Mouse (Mus musculus) forebrain, embryonic 15.5 days (tissue): Measurements from ENCODE around the gene Tex44. TPM values are rescaled to one million over a fixed set of nuclear protein-coding genes. Genes with fewer than 3 reads are reported as not detected.
A peak's percentile ranks its signal among the peaks of the same experiment; 100 is the strongest.

ENCODE experiments used
- ATAC-seq: fragments of 200-750 bp; cut with Nextera tagmentation; replicated peaks from 2 replicates; pipeline ENCODE4 v1.8.0; 2017; ENCODE audit warnings: mild to moderate bottlenecking, moderate TSS enrichment, moderate library complexity
- H3K27ac ChIP-seq: fragments of 300-500 bp; sonication (generic); replicated peaks from 2 replicates; pipeline ENCODE4 v1.5.1; 2015; ENCODE audit warnings: mild to moderate bottlenecking, inconsistent platforms
- H3K27me3 ChIP-seq: fragments of 300-500 bp; sonication (generic); 2 replicates; pipeline ENCODE4 v1.6.1; 2015; ENCODE audit warnings: inconsistent platforms
- H3K36me3 ChIP-seq: fragments of 300-500 bp; sonication (generic); 2 replicates; pipeline ENCODE4 v1.6.1; 2015; ENCODE audit warnings: mild to moderate bottlenecking, inconsistent platforms
- H3K4me1 ChIP-seq: fragments of 300-500 bp; sonication (generic); 2 replicates; pipeline ENCODE4 v1.6.1; 2015; ENCODE audit warnings: inconsistent platforms
- H3K4me2 ChIP-seq: fragments of 300-500 bp; sonication (generic); replicated peaks from 2 replicates; pipeline ENCODE4 v1.6.1; 2015; ENCODE audit warnings: mild to moderate bottlenecking, inconsistent platforms
- H3K4me3 ChIP-seq: fragments of 300-500 bp; sonication (generic); 2 replicates; pipeline ENCODE4 v1.5.1; 2015; ENCODE audit warnings: mild to moderate bottlenecking, inconsistent platforms
- H3K9ac ChIP-seq: fragments of 300-500 bp; sonication (generic); replicated peaks from 2 replicates; pipeline ENCODE4 v1.6.1; 2015; ENCODE audit warnings: mild to moderate bottlenecking, inconsistent platforms
- H3K9me3 ChIP-seq: fragments of 300-500 bp; sonication (generic); 2 replicates; pipeline ENCODE4 v1.6.1; 2016; ENCODE audit warnings: inconsistent platforms
- WGBS: fragments of 180-500 bp; shearing (Covaris S2); methylation state at CpG from one replicate; pipeline ENCODE4 v1.1.7; 2015; ENCODE audit warnings: mixed read lengths; 5-methylcytosine and 5-hydroxymethylcytosine counted together
- polyA plus RNA-seq: library from polyadenylated mRNA; unstranded; fragments of >200 nt; fragmentation: Nextera tagmentation; extraction: Ambion mirVana; gene quantifications from 2 replicates; pipeline ENCODE4 v1.2.1, GENCODE M21; 2015

Tex44 gene
- polyA plus RNA-seq, 1 experiment from 2014 or later = not detected

- H3K36me3 ChIP-seq = no peaks in the 10 kb centered on the region
- H3K4me1 ChIP-seq = no peaks in the 10 kb centered on the region
- 85% methylated on average over 8 of the region's 8 CpGs for WGBS
- no peak overlapping the region for H3K4me2 ChIP-seq
- H3K27me3 ChIP-seq = no peaks in the 10 kb centered on the region
- no peaks in the 10 kb centered on the region for H3K9me3 ChIP-seq
- no peak overlapping the region for H3K4me3 ChIP-seq
- no peak overlapping the region for H3K27ac ChIP-seq
- no peak overlapping the region for H3K9ac ChIP-seq
- no peak for ATAC-seq
Observed at GRCm38 (mm10) chr1:86400096-86400754, 25.9 kb upstream of the Tex44 start.

DNA sequence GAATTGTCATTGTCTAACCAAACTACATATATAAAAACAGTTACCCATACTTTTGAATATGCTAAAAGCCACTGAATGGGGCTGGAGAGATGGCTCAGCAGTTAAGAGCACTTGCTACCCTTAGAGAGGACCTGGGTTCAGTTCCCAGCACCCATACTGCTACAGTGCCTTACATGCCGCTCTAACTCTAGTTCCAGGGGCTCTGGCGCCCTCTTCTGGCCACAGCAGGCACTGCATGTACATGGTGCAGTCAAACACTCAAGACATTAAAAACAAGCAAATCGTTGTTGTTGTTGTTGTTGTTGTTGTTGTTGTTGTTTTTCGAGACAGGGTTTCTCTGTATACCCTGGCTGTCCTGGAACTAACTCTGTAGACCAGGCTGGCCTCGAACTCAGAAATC, 21.3 kb upstream of the Tex44 start:
- Histone ChIP-seq H3K9me3 (no peaks in the 10 kb centered on the region), H3K4me2 (no peak overlapping the region), H3K27me3 (no peaks in the 10 kb centered on the region), H3K36me3 (no peaks in the 10 kb centered on the region), H3K27ac (no peak overlapping the region), H3K4me3 (no peak overlapping the region), H3K4me1 (no peaks in the 10 kb centered on the region), H3K9ac (no peak overlapping the region)
- WGBS = 62% methylated on average over 5 of the region's 5 CpGs
- no peak for ATAC-seq

- Histone ChIP-seq H3K36me3 (no peaks in the 10 kb centered on the region), H3K27me3 (no peaks in the 10 kb centered on the region), H3K9ac (no peak overlapping the region), H3K27ac (no peak overlapping the region), H3K4me1 (no peaks in the 10 kb centered on the region), H3K4me3 (no peak overlapping the region), H3K4me2 (no peak overlapping the region), H3K9me3 (no peaks in the 10 kb centered on the region)
- 83% methylated on average over 4 of the region's 4 CpGs for WGBS
- no peak for ATAC-seq
Observed at GRCm38 (mm10) chr1:86406313-86406712, 19.8 kb upstream of the Tex44 start.

GRCm38 (mm10) chr1:86406914-86407313, 19.2 kb upstream of the Tex44 start:
- H3K36me3 ChIP-seq = no peaks in the 10 kb centered on the region
- no peaks in the 10 kb centered on the region for H3K4me1 ChIP-seq
- no peak for ATAC-seq
- H3K4me2 ChIP-seq = no peak overlapping the region
- no peak overlapping the region for H3K27ac ChIP-seq
- WGBS = 72% methylated on average over 8 of the region's 8 CpGs
- H3K4me3 ChIP-seq = no peak overlapping the region
- H3K27me3 ChIP-seq = no peaks in the 10 kb centered on the region
- no peaks in the 10 kb centered on the region for H3K9me3 ChIP-seq
- H3K9ac ChIP-seq = no peak overlapping the region

DNA sequence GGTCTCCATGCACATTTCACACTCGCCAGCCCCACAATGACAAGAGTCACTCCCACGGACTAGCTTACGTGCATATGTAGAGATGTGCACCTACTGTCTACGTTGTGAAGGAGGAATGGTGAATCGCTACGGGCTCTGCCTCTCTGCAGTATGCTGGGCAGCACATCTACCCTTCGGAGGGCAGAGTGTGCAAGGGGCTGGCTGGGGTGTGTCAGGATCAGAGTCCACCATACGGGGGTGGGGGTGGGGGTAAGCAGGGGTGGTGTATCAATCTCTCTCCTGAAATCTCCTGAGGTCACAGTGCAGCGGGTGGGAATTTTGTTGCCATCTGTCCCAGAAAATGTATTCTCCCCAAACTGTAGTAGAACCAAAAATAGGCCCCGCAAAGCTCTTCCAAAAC, 17.6 kb upstream of the Tex44 start:
- Histone ChIP-seq H3K36me3 (no peaks in the 10 kb centered on the region), H3K27ac (no peak overlapping the region), H3K4me3 (no peak overlapping the region), H3K9me3 (no peaks in the 10 kb centered on the region), H3K4me2 (no peak overlapping the region), H3K4me1 (no peaks in the 10 kb centered on the region), H3K9ac (no peak overlapping the region), H3K27me3 (no peaks in the 10 kb centered on the region)
- WGBS = 87% methylated on average over 10 of the region's 10 CpGs
- no peak for ATAC-seq

- H3K36me3 ChIP-seq = no peaks in the 10 kb centered on the region
- no peak for ATAC-seq
- H3K9me3 ChIP-seq = no peaks in the 10 kb centered on the region
- H3K4me1 ChIP-seq = no peaks in the 10 kb centered on the region
- H3K4me2 ChIP-seq = no peak overlapping the region
- no peak overlapping the region for H3K9ac ChIP-seq
- no peak overlapping the region for H3K27ac ChIP-seq
- no peak overlapping the region for H3K4me3 ChIP-seq
- no peaks in the 10 kb centered on the region for H3K27me3 ChIP-seq
- WGBS = 91% methylated on average over 2 of the region's 2 CpGs
Observed at GRCm38 (mm10) chr1:86409476-86409875, 16.7 kb upstream of the Tex44 start.

- Histone ChIP-seq H3K27me3 (no peaks in the 10 kb centered on the region), H3K36me3 (no peaks in the 10 kb centered on the region), H3K4me3 (no peak overlapping the region), H3K4me1 (no peaks in the 10 kb centered on the region), H3K9ac (no peak overlapping the region), H3K27ac (no peak overlapping the region), H3K9me3 (no peaks in the 10 kb centered on the region), H3K4me2 (no peak overlapping the region)
- no peak for ATAC-seq
- 87% methylated on average over 5 of the region's 5 CpGs for WGBS
Observed at GRCm38 (mm10) chr1:86414715-86415114, 11.4 kb upstream of the Tex44 start.

- H3K9me3 ChIP-seq = no peaks in the 10 kb centered on the region
- 69% methylated on average over 2 of the region's 2 CpGs for WGBS
- H3K4me3 ChIP-seq = no peak overlapping the region
- no peak overlapping the region for H3K4me2 ChIP-seq
- no peak overlapping the region for H3K9ac ChIP-seq
- H3K27me3 ChIP-seq = no peaks in the 10 kb centered on the region
- no peak for ATAC-seq
- no peak overlapping the region for H3K27ac ChIP-seq
- no peaks in the 10 kb centered on the region for H3K36me3 ChIP-seq
- H3K4me1 ChIP-seq = no peaks in the 10 kb centered on the region
Observed at GRCm38 (mm10) chr1:86415144-86415543, 11.0 kb upstream of the Tex44 start.

- Histone ChIP-seq H3K27me3 (no peaks in the 10 kb centered on the region), H3K4me3 (no peak overlapping the region), H3K9me3 (no peaks in the 10 kb centered on the region), H3K36me3 (no peaks in the 10 kb centered on the region), H3K4me2 (no peak overlapping the region), H3K4me1 (no peaks in the 10 kb centered on the region), H3K9ac (no peak overlapping the region), H3K27ac (no peak overlapping the region)
- 0 out of 2 replicates have a peak, but pooled peaks have one; percentile 16 for ATAC-seq
- 73% methylated on average over 7 of the region's 7 CpGs for WGBS
Observed at GRCm38 (mm10) chr1:86415612-86416184, 10.4 kb upstream of the Tex44 start.

DNA sequence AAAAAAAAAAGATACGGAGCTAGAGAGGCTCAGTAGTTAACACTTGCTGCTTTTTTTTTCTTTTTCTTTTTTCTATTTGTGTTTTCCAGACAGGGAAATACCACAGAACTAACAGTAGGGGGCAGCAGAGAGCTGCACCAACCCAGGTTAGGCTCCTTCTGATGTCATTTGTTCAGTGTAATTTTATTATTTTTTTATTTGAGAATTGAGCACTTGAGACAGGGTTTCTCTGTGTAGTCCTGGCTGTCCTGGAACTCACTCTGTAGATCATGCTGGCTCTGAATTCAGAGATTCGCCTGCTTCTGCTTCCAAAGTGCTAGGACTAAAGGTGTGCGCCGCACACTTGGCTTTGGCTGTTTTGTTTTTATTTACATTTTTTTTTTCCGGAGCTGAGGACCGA, 9.8 kb upstream of the Tex44 start:
- no peak overlapping the region for H3K4me3 ChIP-seq
- WGBS = 61% methylated on average over 6 of the region's 6 CpGs
- H3K4me2 ChIP-seq = no peak overlapping the region
- no peaks in the 10 kb centered on the region for H3K27me3 ChIP-seq
- H3K4me1 ChIP-seq = peaks cover 5% of the 10 kb centered on the region
- ATAC-seq = 0 out of 2 replicates have a peak, but pooled peaks have one; percentile 4
- H3K9me3 ChIP-seq = no peaks in the 10 kb centered on the region
- H3K27ac ChIP-seq = no peak overlapping the region
- H3K36me3 ChIP-seq = no peaks in the 10 kb centered on the region
- H3K9ac ChIP-seq = no peak overlapping the region

GRCm38 (mm10) chr1:86421007-86421406, 5.1 kb upstream of the Tex44 start:
- H3K9ac ChIP-seq = no peak overlapping the region
- ATAC-seq = no peak
- no peak overlapping the region for H3K4me2 ChIP-seq
- H3K27me3 ChIP-seq = no peaks in the 10 kb centered on the region
- H3K36me3 ChIP-seq = no peaks in the 10 kb centered on the region
- 17% methylated on average over 10 of the region's 10 CpGs for WGBS
- no peak overlapping the region for H3K4me3 ChIP-seq
- H3K4me1 ChIP-seq = peaks cover 13% of the 10 kb centered on the region
- no peak overlapping the region for H3K27ac ChIP-seq
- H3K9me3 ChIP-seq = no peaks in the 10 kb centered on the region

DNA sequence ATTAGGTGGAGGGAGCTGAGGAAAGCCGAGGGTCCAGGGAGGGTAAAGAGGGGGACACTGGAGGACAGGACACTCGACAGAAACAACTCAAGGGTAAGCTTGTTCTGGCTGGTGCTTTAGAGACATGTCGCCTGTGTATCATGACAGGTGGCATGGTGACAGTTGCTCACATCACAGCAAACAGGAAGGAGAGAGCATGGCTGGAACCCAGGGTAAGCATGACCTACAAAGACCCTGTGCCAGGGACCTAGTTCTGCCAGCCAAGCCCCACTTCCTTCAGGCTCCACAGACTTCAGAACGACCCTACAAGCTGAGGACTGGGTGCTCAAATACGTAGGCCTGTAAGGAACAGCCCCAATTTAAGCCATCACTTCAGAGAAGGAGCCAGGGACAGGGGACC, 2.2 kb upstream of the Tex44 start:
- 65% methylated on average over 5 of the region's 5 CpGs for WGBS
- Histone ChIP-seq H3K4me2 (no peak overlapping the region), H3K9me3 (no peaks in the 10 kb centered on the region), H3K36me3 (no peaks in the 10 kb centered on the region), H3K4me3 (no peak overlapping the region), H3K4me1 (peaks cover 13% of the 10 kb centered on the region), H3K9ac (no peak overlapping the region), H3K27me3 (no peaks in the 10 kb centered on the region), H3K27ac (no peak overlapping the region)
- ATAC-seq = no peak

GRCm38 (mm10) chr1:86424336-86424735, 1.8 kb upstream of the Tex44 start:
- peaks cover 13% of the 10 kb centered on the region for H3K4me1 ChIP-seq
- H3K4me3 ChIP-seq = no peak overlapping the region
- ATAC-seq = no peak
- H3K36me3 ChIP-seq = no peaks in the 10 kb centered on the region
- H3K9ac ChIP-seq = no peak overlapping the region
- no peak overlapping the region for H3K27ac ChIP-seq
- no peak overlapping the region for H3K4me2 ChIP-seq
- WGBS = 60% methylated on average over 1 of the region's 1 CpGs
- H3K27me3 ChIP-seq = no peaks in the 10 kb centered on the region
- H3K9me3 ChIP-seq = no peaks in the 10 kb centered on the region
